Mouse (Mus musculus) adrenal gland, postnatal 10 days (tissue): ENCODE measurements around the gene Kcnb1. TPM values are rescaled to one million over a fixed set of nuclear protein-coding genes. Genes with fewer than 3 reads are reported as not detected.
A peak's percentile ranks its signal among the peaks of the same experiment; 100 is the strongest.

ENCODE experiments used
- DNase-seq: peaks from one replicate; pipeline ENCODE4 v3.0.0; 2021; ENCODE audit warnings: mixed read lengths
- total RNA-seq, 2 experiments: library from RNA; stranded (reverse); gene quantifications; 2 replicates each; pipeline ENCODE4 v1.2.3; 2021

The Kcnb1 gene
- total RNA-seq, 2 experiments from 2014 or later, result 20.8 to 27.7 TPM

DNA sequence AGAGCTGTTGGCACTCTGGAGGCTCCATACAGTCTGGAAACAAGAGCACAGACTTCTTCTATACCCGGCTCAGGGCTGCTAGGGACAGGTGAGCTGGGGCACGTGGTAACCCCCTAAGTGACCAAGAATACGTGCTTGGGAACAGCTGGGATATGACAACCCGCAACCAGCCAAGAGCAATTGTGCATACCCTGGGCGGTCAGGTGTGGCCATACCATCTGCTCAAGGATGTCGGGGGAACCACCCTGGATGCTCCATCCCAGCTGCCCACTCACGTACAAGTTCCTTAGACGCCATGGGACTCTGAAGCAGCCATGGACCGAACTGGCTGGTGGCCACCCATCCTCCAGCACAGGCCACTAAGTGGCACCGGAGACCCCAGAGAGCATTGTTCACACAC, 26.8 kb downstream of the Kcnb1 start:
- no peak for DNase-seq

DNA sequence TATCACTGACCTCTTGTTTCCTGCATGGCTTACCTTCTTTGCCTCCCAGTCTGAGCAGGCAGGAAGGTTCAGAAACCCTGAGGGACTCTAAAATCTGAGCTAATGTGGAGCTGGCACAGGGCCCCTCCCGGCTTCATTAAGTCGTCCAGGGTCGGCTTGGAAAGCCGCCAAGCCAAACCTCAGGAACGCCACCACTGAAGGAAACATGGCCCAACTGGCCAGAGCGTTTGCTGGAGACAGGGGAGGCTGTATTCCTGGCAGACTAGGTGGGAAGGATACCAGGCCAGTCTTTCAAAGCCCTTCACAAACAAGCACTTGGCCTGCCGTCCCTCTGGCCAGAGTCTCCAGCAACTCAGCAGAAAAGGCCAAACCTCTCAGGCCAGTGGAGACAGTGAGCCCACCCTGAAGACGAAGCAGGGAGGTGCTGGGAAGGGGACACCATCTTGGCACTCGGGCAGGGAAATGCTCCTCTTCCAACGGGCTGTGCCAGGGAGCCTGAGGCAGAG, 27.4 kb downstream of the Kcnb1 start:
- peak; percentile 72 for DNase-seq

DNA sequence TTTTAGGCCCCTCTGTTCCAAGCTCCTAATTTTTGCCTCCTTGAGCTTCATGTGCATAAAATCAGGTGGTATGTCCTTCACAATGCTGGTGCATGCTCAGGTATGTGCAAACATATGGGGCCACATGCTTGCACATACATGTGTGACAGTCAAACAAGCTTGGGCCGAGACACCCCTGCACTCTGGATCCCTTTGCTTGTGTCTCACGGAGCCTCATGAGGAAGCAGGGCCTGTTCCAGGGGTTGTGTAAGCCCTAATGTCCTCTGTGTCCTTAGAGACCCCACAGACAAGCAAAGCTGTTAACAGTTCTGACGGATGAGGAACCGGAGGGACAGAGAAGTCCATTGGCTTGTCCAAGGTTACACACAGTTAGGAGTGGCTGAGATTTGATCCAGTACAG, 30.2 kb downstream of the Kcnb1 start:
- DNase-seq, result no peak

DNA sequence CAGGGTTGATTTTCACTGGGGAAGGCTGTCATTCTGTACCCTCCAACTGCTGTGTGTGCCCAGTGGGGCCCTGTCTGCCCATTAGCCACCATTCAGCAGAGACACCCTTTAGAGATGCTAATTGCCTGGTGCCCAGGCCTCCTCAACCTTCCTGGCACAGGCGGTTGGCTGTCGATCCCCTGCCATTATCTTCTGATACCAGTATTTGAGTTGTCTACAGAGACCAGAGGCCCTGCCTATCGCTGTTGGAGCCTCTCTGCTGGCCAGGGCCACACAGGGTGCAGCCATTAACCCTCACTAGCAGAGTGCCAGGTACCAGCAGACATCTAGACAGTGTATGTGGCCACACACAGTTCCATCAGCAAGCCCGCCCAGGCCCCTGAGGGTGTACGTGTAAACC, 31.2 kb downstream of the Kcnb1 start:
- no peak for DNase-seq

DNA sequence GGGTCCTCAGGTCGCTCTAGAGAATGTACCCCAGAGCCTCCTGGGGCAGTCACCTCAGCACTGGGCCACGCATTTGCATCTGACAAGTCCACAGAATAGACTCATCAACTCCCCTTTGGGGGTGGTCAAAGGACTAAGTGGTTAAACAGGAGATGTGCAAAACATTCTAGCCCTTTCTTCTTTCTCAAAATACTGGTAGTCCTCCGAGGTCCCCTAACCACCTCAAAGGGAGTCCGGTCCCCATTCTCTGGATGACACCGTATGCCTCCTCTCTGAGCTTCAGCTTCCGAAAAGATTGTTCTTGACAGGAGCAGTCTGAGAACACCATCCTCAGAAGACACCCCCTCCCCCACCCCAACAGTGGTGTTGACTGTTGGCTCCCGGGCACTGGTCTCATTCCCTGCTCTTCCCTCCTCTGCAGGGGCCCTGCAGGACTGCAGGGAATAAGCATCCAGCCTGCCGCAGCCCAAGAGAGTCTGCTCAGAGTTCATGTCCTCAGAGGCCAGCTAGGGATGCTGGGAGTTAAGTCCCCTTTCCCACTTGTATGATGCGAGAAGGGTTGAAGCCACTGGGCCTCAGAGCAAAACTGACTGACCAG, 33.7 kb downstream of the Kcnb1 start:
- DNase-seq, result no peak

DNA sequence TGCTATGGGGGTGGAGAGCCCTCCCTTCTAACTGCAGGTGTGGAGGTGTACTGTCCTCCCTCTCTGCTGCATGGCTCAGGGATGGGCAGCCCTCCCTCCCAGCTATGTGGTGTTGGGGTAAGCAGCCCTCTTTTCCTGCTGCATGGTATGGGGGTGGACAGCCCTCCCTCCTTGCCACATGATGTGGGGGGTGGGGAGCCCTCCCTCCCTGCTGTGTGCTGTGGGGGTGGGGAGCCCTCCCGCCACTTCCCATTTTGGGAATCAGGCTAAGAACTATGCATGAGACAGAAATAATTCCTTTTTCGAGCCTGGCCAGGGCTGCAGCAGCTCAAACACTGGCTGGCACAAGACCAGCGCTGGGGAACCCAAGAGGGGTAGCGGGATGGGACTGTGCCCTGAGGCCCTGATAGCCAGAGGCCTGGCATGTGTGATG, 34.4 kb downstream of the Kcnb1 start:
- DNase-seq, result no peak

DNA sequence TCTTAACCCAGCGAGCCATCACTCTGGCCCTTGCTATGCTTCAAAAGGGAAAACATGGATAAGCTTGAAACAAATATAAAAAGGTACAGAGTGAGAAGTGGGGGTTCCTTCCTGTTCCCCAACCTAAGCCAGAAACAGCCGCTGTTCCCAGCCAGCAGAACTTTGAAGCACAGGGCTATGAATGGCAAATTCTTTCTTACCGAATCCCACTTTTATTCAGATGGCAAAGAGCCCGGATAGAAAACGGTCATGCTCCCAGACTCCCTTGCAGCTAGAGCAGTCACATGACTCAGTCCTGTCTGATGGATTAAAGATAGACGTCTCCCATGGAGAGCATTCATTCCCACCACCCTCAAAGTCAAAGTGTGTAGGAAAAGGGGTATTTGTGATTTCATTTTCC, 39.1 kb downstream of the Kcnb1 start:
- DNase-seq, result no peak

DNA sequence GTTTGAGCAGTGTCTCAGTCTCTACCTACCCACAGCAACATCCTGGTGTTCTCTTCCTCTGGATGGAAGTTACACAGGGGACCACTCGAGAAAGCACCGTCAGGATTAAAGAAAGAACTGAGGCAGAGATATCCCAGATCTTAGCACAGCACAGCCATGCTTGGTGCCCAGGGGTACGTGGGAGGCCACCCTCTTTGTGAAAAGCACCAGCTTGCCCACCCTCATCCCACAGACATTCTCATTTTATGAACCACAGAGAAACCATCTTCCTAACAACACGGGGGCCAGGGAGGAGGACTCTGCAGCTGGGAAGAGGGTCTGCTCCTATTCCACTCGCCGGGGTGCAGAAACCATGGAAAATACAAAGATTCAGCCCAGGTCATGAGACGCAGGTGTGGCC, 39.8 kb downstream of the Kcnb1 start:
- no peak for DNase-seq

DNA sequence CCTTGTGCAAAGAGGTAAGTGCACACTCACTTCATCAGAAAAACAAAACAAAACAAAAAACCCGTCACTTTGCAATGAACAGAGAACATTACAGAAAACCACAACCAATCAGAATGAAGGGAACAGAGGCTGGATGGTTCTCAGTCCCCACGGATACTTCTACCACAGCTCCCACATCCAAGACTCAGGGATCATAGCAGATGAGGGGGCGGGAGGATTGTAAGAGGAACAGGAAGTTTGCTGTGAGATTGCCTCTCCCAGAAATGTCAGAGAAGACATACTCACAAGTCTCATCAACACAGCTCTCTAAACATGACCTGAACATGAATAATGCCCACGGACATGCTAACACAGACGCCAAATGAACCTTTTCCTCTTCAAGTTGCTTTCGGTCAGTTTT, 40.9 kb downstream of the Kcnb1 start:
- no peak for DNase-seq

DNA sequence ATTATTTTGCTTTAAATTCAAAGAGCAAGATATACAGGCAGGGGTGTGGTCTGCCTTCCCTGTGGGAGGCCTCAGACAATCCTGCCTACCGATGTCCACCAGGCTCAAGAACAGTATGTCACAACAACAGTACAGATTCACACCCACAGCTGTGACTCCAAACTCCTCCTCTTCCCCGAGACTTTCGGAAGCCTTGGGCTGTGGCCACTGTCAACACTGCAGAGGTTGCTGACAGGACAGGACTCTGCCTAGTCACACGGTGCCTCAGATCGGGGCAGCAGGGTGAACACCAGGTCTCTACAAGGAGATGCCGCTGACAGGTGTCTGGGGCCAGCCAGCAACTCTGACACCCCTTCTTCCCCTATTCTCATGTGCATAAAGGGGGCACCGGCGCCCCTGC, 42.2 kb downstream of the Kcnb1 start:
- peak; percentile 31 for DNase-seq

DNA sequence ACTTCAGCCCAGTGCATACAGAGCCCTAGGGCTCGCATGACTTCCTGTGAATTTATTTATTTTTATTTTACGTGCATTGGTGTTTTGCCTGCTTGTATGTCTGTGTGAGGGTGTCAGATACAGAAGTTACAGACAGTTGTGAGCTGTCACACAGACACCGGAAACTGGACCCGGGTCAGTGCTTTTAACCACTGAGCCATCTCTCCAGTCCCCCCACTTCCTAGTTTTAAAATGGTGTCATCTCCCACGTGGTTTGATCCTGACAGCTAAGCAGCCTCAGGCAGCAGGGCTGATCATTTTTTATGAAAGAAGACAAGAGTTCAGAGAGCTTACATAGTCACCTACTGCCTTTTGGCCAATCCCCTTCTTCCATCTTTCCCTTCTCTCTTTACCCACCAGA, 44.1 kb downstream of the Kcnb1 start:
- DNase-seq, result no peak

DNA sequence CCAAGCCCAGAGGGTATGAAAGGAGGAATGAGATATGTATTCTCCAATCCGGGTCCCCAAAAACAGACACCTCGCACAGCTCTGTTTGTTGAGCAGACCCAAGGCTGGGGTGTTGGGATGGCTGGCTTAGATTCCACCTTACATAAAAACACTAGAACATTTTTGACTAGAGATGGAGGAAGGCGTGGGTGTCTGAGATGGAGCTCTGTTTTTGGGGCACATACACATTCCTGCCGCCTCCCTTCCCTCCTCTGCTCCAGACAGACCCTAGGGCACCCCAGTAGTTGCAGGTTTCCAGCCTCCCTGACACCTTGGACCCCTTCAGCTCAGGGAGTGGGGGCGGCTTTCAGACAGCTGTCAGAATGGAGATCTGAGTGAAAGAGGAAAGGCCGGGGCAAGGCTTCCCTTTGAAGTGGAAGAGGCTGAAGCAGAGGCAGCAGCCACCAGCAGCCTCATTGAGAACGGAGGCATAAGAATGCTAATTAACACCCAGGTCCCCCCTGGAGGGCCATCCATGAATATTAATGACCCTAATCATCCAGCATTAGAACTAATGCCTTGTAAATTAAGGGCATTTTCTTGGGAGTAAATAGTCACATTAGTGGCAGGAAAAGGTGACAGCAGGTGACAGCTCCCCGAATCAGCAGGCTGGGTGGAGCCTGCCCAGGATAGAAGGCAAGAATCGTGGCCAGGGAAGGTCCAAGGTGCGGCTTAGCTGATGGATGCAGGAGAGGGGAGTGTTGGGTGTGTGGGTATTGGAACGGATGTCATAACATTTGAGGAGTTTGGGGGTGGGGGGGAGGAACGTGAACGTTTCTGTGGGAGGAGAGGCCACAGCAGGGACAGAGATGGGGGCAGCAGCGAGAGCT, 45.3 kb downstream of the Kcnb1 start:
- no peak for DNase-seq

DNA sequence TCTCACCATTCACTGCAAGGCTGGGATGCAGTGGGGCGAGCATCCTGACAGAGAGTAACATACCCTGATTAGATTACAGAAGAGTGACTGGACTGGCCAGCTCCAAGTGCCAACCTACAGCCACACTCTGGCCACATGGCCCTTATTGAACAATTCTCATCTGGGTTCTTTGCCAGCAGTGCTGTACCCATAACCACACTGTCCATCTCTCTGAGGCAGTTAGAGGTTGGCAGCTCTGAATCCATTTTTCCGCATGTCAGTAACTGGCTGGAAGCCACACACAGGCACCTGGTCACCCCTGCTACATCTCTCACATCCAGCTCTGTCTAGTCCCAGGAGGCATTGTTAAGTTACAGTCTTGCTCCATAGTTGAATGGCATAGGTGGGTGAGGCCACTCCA, 46.0 kb downstream of the Kcnb1 start:
- no peak for DNase-seq

DNA sequence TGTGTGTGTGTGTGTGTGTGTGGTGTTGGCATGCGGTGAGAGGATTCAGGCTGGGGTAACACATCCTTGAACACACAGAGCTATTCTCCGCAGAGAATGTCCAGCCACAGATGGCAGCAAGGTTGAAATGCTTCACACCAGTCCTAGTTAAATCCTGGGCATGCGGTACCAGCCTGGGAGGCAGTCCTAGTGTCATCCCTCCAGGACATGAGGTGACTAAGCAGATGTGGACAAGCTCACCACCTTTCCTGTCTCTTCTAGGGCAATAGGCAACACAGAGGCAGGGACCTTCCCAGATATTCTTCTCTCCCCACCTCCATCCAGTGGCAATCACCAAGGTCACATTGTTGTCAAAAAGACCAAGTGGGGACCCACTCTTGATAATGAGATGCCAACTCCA, 47.7 kb downstream of the Kcnb1 start:
- no peak for DNase-seq

DNA sequence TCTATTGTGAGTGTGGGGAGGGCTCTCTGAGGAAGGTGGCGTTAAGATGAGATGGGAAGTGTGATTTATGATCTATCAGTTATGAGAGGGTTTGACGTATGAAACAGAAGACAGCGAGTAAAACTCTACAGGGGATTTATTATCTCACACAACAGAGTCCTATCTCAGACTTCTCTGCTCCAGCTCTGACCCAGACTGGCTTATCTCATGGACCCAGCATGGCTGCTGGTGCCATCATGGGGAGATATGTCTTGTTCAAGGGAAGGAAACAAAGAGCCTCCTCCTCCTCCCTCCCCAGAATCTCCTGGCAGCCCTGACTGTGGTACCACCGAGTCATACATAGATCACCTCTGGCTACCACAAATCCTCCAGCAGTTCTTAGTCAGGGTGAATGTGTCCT, 48.1 kb downstream of the Kcnb1 start:
- DNase-seq, result no peak

DNA sequence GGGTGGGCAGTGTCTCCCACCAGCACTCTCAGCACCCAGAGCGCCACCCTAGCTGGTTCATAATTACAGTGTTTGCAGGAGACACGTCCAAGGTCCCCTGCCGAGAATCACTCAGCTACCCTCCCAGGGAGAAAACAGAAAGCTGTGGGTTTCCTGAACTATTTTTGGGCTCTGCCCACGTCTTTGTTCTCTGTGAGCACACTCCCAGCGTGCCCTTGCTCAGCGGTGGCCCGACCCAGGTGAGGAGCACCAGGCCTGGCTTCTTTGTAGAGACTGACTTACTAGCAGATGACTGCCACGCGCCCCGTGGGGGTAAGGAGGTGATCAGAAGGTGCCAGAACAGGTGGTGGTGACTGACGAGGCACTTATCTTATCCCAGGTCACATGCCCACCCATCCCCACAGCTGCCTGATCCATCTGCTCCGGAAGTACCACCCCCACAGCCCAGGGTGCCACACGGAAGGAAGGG, 50.1 kb downstream of the Kcnb1 start:
- DNase-seq, result no peak

DNA sequence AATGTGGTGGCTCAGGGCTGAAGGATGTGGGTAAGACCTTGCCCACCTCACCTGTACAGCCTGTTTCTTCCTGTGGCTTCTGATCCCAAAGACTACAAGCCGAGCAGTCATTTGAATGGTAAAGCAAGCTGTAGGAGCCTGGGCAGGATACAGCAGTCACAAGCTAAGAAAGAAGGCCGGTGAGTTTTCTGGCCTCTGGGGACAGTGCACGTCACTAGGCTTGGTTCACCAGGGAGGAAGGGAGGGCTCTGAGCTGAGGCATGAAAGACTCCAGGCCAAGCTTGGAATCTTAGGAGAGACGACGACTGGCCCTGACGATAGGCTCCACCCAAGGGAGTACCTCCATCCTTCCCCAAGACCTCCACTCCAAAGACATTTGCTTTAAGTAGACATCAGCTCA, 51.3 kb downstream of the Kcnb1 start:
- no peak for DNase-seq

DNA sequence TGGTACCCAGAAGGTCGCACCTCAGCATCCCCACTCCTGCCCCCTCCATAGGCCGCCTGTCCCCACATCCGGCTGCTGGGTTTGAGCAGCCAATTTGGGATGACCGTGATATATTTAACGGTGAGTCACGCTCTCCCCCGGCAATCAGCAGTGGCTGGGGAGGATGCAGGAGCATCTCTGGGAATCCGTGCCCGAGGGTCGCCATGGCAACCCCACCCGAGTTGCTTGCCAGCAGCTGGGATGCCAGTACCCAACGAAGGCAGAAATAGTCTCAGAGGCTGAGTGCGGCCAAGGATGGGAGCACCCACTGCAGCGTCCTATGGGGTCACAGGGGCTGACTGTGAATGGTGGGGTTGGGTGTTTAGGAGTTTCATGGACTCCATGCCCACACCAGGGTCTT, 53.0 kb downstream of the Kcnb1 start:
- no peak for DNase-seq

DNA sequence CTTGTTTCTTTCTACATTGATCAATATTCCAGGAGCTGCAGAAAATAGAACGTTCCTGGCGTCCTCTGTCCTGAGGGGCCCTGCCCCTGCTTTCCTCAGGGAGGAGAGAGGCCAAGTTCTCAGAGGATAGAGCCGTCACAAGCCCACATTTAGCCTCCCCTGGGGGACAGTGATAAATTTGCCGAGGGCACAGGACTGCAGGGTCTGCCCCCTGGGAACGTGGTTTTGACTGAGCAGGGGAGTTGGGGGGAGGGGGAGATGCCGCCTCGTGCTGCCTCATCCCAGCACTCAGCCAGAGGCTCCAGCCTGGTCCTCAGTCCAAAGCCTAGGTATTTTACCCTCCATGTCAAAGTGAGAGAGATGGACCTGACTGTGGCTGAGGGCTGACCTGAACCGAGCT, 57.9 kb downstream of the Kcnb1 start:
- DNase-seq, result no peak

DNA sequence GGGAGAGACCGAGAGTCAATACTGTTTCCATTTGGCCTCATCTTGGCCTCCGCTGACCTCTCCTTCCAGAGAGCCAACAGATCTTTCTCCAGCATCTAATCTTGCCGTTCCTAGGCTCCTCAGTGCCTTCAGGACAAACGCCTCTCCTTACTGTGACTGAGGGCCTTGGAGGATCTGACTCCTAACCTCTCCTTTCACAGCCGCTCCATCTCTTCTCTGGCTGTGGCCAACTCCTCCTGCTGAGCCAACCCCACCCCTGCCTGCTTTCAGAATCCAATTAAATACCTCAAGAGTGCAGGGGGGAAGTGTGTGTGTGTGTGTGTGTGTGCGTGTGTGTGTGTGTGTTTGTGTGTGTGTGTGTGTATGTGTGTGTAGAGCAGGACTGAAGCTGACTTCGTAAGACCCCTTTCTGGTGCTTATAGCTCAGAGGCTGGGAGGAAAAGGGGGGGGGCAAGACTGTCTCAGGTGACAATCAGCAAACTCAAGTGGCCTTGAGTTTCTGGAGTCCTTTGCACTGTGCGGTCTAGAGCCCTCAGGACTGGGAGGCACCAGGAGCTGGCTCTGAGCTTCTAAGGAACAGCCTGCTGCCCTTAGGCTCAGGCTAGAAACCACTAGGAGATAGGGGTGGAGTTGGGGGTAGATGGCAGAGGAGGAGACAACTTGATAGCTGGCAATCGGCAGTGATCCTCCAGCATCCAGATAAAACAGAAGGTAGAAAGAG, 59.7 kb downstream of the Kcnb1 start:
- no peak for DNase-seq

DNA sequence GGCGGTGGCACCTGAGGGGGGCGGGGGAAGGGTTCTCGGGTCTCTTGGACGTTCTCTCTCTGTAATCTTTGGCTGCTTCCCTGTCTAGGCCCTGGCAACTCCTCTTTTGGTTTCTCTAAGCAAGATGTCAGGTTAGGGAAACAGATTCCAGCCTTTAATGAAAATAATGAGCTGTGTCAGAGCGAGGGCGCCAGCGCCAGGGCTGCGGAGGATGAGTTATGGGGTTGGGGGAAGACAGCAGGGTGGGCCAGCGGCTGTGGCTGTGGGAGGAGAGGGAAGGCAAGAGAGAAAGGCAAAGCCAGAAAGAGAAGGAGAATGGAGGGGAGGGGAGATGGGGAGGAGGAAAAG, 60.4 kb downstream of the Kcnb1 start:
- no peak for DNase-seq

DNA sequence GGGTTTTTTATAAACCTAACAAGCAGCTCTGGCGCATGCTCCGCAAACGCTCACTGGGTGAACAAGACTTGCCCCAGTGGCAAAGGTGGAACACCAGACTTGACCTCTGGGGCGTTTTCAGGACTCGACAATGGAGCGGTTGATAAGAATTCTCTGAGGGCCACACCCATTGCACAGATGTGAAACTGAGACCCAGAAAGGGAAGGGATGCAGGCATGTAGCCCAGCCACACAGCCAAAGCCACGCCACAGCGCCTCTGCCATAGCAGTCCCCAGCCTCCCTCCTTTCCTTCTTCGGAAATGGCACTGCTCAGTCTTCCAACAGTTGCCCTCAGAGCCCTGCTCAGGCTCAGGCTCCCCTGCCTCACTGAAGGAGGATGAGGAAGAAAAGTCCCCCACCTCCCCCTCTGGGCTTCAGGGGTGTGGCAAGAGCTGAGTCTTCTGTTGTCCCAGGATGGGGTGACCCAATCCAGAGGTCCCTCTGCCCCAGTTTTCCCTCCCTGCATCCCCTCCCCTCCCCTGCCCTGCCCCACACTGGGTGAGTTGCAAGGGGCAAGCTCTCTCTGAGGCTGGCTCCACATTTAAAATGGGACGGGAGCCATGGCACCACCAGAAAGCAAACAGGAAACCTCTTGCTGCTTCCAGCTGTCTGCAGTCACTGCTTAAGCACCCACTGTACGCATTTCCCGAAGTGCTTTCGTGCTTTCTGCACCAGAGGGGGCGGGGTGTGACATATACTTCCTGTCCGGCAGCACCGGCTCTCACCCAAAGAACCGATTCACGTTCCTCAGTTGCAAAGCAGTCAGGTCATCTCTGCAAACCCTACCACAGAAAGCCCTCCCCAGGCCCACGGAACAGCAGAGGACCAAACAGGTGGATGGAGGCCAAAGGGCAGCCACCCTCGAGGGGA, 61.0 kb downstream of the Kcnb1 start:
- peak; percentile 57 for DNase-seq
